Mouse (Mus musculus): ENCODE results near the gene Cuedc2. TPM values are rescaled to one million over a fixed set of nuclear protein-coding genes. Genes with fewer than 3 reads are reported as not detected.

Cuedc2 gene
- polyA plus RNA-seq, 1 experiment from 2014 or later, result 132 TPM

DNA sequence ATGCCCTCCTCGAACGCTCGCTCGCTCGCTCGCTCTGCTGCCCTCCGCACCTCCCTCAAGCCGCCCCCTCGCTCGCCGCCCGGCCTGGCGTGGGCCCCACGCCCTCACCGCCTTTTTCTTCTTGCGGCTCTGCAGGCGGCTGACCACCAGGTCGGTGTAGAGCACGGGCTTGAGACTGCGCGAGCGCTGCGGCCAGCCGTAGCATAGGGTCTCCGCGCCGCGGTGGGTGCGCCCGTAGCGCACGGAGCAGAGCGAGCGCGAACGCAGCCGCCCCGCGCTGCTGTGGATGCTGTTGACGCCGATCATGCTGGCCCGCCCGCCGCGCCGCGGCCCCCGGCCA is 21.0 kb downstream of the Cuedc2 start:
- H3K9me3 ChIP-seq (ENCODE audit: control insufficient read depth, low read length), result no peaks in the 10 kb centered on the region
- H3K27ac ChIP-seq (ENCODE audit: low read length), result peak overlapping the region; percentile 77
- 1% methylated on average over 48 of the region's 48 CpGs for WGBS
- H3K27me3 ChIP-seq (replicated peaks; ENCODE audit: control insufficient read depth, insufficient read depth, low read length), result peaks cover 44% of the 10 kb centered on the region
- H3K36me3 ChIP-seq (ENCODE audit: control insufficient read depth, insufficient read depth, low read length), result 0 out of 2 replicates have a peak, but pooled peaks cover 4% of the 10 kb centered on the region
- ATAC-seq, result 0 out of 2 replicates have a peak, but pooled peaks have one; percentile 0
- H3K4me1 ChIP-seq (ENCODE audit: control insufficient read depth, insufficient read depth, low read length), result peaks cover 44% of the 10 kb centered on the region
- H3K9ac ChIP-seq (ENCODE audit: low read depth, low read length), result peak overlapping the region; percentile 73
- H3K4me2 ChIP-seq (ENCODE audit: low read depth, low read length), result peak overlapping the region; percentile 63
- H3K4me3 ChIP-seq (ENCODE audit: low read length), result peak overlapping the region; percentile 58

DNA sequence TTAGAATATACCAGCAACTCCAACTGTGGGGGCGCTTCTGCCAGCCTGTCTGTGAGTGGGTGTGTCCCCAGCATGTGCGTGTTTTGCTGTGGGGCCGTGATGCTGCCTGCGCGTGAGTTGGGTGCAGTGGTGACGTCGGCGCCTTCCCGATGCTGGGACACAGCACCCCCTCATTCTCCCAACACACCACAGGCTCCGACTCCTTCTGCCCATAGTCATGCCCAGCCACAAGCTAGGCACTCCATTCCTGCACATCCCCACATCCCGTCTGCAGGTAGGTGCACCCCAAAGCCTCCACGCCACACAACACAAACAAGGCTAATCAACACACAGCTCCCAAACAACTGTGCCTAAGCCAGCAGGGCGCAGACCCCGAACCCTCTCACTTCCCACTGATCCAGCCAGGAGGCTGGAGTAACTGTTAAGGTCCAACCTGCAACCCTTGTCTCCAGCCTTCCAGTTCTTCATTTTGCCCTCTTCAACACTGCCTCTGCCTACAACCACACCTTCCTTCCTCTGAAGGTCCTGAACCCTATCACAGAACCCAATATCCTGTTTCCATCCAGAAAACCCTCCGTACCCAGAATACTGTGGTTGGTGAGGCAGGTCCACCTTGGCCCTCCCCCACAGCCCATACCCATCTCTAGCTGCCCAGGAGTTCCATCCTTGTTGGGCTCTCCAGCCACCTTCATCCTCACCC is 21.5 kb downstream of the Cuedc2 start:
- Histone ChIP-seq H3K27me3 (replicated peaks; ENCODE audit: control insufficient read depth, insufficient read depth, low read length) (peaks cover 40% of the 10 kb centered on the region), H3K4me1 (ENCODE audit: control insufficient read depth, insufficient read depth, low read length) (peaks cover 39% of the 10 kb centered on the region), H3K9ac (ENCODE audit: low read depth, low read length) (peak overlapping the region; percentile 73), H3K27ac (ENCODE audit: low read length) (peak overlapping the region; percentile 77), H3K36me3 (ENCODE audit: control insufficient read depth, insufficient read depth, low read length) (0 out of 2 replicates have a peak, but pooled peaks cover 5% of the 10 kb centered on the region), H3K4me3 (ENCODE audit: low read length) (peak overlapping the region; percentile 58), H3K9me3 (ENCODE audit: control insufficient read depth, low read length) (no peaks in the 10 kb centered on the region), H3K4me2 (ENCODE audit: low read depth, low read length) (peak overlapping the region; percentile 63)
- 26% methylated on average over 15 of the region's 15 CpGs for WGBS
- no peak for ATAC-seq

DNA sequence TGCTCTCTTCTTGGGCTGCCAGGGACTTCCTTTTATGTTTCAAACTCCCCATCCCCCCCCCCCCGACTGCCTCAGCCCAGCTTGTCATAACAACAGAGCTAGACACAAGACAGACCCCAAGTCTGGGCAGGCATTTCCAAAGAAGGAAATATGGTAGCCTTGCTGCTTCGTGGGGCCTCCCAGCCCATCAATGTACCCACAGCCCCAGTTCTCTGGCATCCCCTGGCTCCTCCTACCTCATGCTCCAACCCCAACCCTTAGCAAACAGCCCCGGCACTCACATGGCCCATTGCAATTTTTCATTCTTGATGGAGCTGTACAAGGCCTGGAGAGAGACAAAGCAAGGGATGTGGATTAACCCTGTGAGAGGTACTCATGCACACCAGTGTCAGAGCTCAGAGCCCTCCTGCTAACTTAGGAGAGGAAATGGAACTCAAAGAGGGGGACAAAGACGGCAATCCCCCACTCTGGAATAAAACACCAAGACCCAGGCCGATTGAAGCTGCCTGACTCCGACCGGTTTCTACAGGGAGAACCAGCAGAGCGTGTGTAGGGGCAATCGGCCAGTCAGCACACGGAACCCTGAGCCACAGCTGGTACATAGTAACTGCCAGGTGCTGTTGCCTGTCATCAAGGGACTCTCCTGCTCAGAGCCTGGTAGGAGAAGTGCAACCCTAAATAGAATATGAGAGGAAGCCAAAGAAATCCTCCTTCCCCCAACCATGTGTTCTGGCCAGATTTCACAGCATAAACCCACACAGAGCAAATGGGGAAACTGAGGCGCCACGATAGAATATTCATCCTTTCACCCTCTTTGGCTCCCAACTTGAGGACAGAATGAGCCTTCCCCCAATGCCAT is 22.5 kb downstream of the Cuedc2 start:
- Histone ChIP-seq H3K27ac (ENCODE audit: low read length) (peak overlapping the region; percentile 77), H3K4me3 (ENCODE audit: low read length) (peak overlapping the region; percentile 58), H3K9me3 (ENCODE audit: control insufficient read depth, low read length) (no peaks in the 10 kb centered on the region), H3K4me1 (ENCODE audit: control insufficient read depth, insufficient read depth, low read length) (peaks cover 29% of the 10 kb centered on the region), H3K9ac (ENCODE audit: low read depth, low read length) (peak overlapping the region; percentile 73), H3K36me3 (ENCODE audit: control insufficient read depth, insufficient read depth, low read length) (0 out of 2 replicates have a peak, but pooled peaks cover 5% of the 10 kb centered on the region), H3K27me3 (replicated peaks; ENCODE audit: control insufficient read depth, insufficient read depth, low read length) (peaks cover 39% of the 10 kb centered on the region), H3K4me2 (ENCODE audit: low read depth, low read length) (peak overlapping the region; percentile 63)
- peak; percentile 61 for ATAC-seq
- WGBS, result 40% methylated on average over 12 of the region's 12 CpGs

DNA sequence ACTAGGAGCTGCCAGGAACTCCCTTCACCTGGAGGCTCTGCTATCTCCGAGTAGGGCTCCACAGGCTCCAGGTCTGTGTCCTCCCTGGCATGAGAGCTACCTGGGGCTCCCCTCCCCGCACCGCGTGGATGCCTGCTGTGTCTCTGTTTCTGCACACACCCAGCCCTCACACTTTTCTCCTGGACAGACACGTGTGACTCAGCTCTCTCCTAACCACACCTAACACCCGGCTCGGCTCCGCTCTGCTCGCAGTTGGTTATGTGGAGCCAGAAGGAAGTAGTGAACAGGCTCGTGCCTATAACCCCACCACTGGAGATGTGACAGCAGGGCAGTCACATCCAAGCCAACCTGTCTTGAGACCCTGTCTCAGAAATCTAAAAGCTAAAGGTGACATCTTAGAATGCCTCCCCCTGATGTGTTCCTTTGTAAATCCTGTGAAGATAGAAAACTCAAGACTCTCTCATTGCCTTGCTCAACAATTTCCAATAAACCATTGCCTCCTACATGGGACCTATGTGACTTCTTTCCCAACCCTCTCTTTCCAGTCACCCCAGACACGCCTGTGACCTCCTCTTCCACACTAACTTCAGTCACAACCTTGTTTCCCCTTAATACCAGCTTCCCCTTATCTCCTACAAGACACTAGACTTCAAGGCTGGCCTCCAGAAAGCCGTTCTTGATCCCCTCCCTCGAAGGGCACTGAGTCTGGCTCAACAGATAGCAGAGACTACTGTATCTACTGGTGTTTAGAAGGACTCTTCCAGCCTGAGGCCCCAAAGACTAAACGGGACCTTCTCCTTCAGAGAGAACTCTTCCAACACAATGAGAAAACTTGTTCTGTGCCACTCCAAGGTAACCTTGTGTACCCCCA is 23.4 kb downstream of the Cuedc2 start:
- peaks cover 39% of the 10 kb centered on the region for H3K27me3 ChIP-seq (replicated peaks; ENCODE audit: control insufficient read depth, insufficient read depth, low read length)
- H3K9ac ChIP-seq (ENCODE audit: low read depth, low read length), result peak overlapping the region; percentile 29; the same call in 1 of the 2 replicates
- no peaks in the 10 kb centered on the region for H3K9me3 ChIP-seq (ENCODE audit: control insufficient read depth, low read length)
- H3K4me3 ChIP-seq (ENCODE audit: low read length), result no peak overlapping the region; the same call in 1 of the 2 replicates
- peak overlapping the region; percentile 66 for H3K27ac ChIP-seq (ENCODE audit: low read length)
- H3K4me2 ChIP-seq (ENCODE audit: low read depth, low read length), result peak overlapping the region; percentile 63
- 0 out of 2 replicates have a peak, but pooled peaks cover 8% of the 10 kb centered on the region for H3K36me3 ChIP-seq (ENCODE audit: control insufficient read depth, insufficient read depth, low read length)
- ATAC-seq, result peak; percentile 33
- peaks cover 29% of the 10 kb centered on the region for H3K4me1 ChIP-seq (ENCODE audit: control insufficient read depth, insufficient read depth, low read length)
- WGBS, result 27% methylated on average over 14 of the region's 14 CpGs

DNA sequence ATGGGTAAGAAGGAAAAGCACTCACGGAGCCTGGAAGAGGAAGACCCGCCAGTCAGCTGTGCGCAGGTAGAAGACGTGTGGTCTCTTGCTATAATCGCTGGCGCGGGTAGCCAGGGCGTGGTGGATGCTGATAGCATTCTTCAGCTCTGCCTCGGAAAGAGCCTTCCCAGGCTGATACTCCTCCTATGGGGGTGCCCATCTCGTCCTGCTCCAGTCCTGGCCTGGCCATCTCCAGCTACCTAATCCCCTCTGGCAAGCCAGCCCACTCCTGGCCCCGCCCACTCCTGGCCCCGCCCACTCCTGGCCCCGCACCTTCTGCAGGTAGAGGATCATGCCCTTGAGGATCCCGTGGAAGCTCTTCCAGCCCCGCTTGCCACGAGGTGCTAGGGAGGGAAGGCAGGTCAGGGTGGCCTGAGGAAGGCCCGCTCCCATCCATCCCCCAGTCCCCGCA is 24.3 kb downstream of the Cuedc2 start:
- H3K4me2 ChIP-seq (ENCODE audit: low read depth, low read length), result peak overlapping the region; percentile 63; the same call in 1 of the 2 replicates
- peaks cover 33% of the 10 kb centered on the region for H3K27me3 ChIP-seq (replicated peaks; ENCODE audit: control insufficient read depth, insufficient read depth, low read length)
- no peaks in the 10 kb centered on the region for H3K9me3 ChIP-seq (ENCODE audit: control insufficient read depth, low read length)
- H3K36me3 ChIP-seq (ENCODE audit: control insufficient read depth, insufficient read depth, low read length), result 0 out of 2 replicates have a peak, but pooled peaks cover 8% of the 10 kb centered on the region
- no peak for ATAC-seq
- 24% methylated on average over 18 of the region's 18 CpGs for WGBS
- no peak overlapping the region for H3K27ac ChIP-seq (ENCODE audit: low read length)
- peaks cover 26% of the 10 kb centered on the region for H3K4me1 ChIP-seq (ENCODE audit: control insufficient read depth, insufficient read depth, low read length)
- H3K9ac ChIP-seq (ENCODE audit: low read depth, low read length), result peak overlapping the region; percentile 29; the same call in 1 of the 2 replicates
- H3K4me3 ChIP-seq (ENCODE audit: low read length), result peak overlapping the region; percentile 5

DNA sequence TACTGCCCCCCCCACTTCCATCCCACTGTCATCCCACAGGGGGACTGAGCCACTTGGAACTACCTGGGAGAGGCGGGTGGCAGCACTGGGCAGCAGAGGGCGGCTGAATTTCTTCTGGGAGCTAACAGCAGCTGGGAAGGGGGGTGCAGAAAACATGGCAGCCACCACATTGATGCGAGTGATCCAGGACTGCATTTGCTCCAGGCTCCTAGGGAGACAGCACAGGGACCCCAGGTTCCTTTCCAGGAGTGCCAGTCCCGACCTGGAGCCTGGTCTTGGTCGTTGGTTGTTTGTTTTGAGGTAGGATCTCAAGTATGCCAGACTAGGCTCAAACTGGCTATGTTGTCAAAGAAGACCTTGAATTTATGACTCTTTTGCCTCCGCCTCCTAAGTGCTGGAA is 24.9 kb downstream of the Cuedc2 start:
- Histone ChIP-seq H3K27ac (ENCODE audit: low read length) (no peak overlapping the region), H3K36me3 (ENCODE audit: control insufficient read depth, insufficient read depth, low read length) (0 out of 2 replicates have a peak, but pooled peaks cover 8% of the 10 kb centered on the region), H3K4me2 (ENCODE audit: low read depth, low read length) (no peak overlapping the region), H3K4me1 (ENCODE audit: control insufficient read depth, insufficient read depth, low read length) (peaks cover 25% of the 10 kb centered on the region), H3K27me3 (replicated peaks; ENCODE audit: control insufficient read depth, insufficient read depth, low read length) (peaks cover 27% of the 10 kb centered on the region), H3K9ac (ENCODE audit: low read depth, low read length) (no peak overlapping the region), H3K4me3 (ENCODE audit: low read length) (no peak overlapping the region), H3K9me3 (ENCODE audit: control insufficient read depth, low read length) (no peaks in the 10 kb centered on the region)
- ATAC-seq, result no peak
- WGBS, result 66% methylated on average over 6 of the region's 6 CpGs

DNA sequence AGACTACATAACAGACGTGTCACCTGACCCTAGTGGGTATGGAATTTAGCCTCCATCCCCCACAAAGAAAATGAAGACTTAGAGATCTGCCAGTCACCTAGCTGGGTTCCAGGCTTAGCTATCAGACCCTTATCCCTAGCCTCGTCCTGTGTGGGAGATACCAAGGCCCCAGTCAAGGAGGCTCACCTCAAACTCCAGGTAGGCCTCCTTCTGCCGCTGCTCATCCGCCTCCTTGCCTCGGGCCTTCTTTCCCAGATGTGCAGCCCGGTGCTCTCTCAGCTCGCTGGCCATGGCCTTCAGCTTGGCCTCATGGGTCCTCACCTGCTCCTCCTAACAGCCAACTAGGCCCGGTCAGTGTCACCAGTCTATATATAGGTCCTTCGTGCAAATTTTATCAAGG is 25.4 kb downstream of the Cuedc2 start:
- WGBS, result 90% methylated on average over 9 of the region's 9 CpGs
- no peak for ATAC-seq
- Histone ChIP-seq H3K36me3 (ENCODE audit: control insufficient read depth, insufficient read depth, low read length) (0 out of 2 replicates have a peak, but pooled peaks cover 8% of the 10 kb centered on the region), H3K4me3 (ENCODE audit: low read length) (no peak overlapping the region), H3K4me2 (ENCODE audit: low read depth, low read length) (no peak overlapping the region), H3K4me1 (ENCODE audit: control insufficient read depth, insufficient read depth, low read length) (peaks cover 24% of the 10 kb centered on the region), H3K27me3 (replicated peaks; ENCODE audit: control insufficient read depth, insufficient read depth, low read length) (peaks cover 25% of the 10 kb centered on the region), H3K9ac (ENCODE audit: low read depth, low read length) (no peak overlapping the region), H3K27ac (ENCODE audit: low read length) (no peak overlapping the region), H3K9me3 (ENCODE audit: control insufficient read depth, low read length) (no peaks in the 10 kb centered on the region)

DNA sequence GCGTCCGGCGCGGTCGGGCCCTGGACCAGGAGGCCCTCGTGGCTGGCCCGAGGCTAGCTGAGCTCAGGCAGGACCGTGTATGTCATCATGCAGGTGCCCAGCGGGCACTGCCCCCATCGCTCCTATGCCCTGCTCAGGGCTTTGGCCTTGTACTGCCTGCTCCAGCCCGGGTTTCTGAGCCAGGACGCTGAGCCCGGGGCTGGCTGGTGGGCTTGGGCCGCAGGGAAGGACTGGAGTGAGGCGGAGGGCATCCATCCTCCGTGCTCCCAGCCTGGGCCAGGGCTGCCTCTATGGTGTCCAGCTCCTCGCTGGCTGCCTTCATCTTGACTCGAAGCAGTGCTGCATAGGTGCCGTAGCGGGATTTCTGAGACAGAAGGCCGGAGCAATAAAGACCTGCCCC is 25.9 kb downstream of the Cuedc2 start:
- ATAC-seq, result no peak
- 86% methylated on average over 21 of the region's 21 CpGs for WGBS
- no peak overlapping the region for H3K9ac ChIP-seq (ENCODE audit: low read depth, low read length)

More for the DNA sequence above, 25.9 kb downstream of the Cuedc2 start:
- Histone ChIP-seq H3K9me3 (ENCODE audit: control insufficient read depth, low read length) (no peaks in the 10 kb centered on the region), H3K4me3 (ENCODE audit: low read length) (no peak overlapping the region), H3K4me1 (ENCODE audit: control insufficient read depth, insufficient read depth, low read length) (peaks cover 20% of the 10 kb centered on the region), H3K27me3 (replicated peaks; ENCODE audit: control insufficient read depth, insufficient read depth, low read length) (peaks cover 24% of the 10 kb centered on the region), H3K36me3 (ENCODE audit: control insufficient read depth, insufficient read depth, low read length) (0 out of 2 replicates have a peak, but pooled peaks cover 8% of the 10 kb centered on the region), H3K27ac (ENCODE audit: low read length) (no peak overlapping the region), H3K4me2 (ENCODE audit: low read depth, low read length) (no peak overlapping the region)
